Comparison of ENCODE assay signal across 8 mouse cellular contexts in the genomic region with DNA sequence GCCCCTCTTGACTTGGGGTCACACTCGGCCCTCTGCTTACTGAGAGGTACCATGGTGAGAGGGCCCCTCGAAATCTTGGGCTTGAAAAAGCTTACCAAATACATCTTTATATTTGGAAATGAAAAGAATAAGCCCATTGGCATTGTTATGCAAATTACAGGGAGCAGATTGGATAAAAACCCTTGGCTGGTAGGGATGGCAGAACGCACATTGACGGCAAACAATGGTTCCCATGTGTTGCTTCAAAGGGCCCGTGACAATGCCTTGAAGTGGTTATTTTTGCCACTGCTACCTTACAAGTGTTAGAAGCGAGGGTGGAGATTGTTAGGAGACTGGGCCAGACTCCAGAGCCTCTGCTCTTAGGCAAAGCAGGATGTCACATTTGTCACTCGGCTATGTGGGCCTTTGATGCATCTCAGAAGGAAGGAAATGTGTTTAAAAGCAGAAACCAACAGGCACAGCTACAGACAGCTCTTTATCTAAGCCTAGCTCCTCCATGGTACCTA.
DNase-seq lines count a peak whose midpoint lies in the region; ATAC-seq lines count a peak whose summit lies in the region.

No protein-coding gene starts in this region.

- no peak overlapping the region for H3K4me3 ChIP-seq in hindbrain, embryonic 10.5 days

- WGBS in hindbrain, embryonic 10.5 days, result 26% methylated on average over 7 of the region's 7 CpGs

- peaks cover 33% of the 10 kb centered on the region for H3K4me1 ChIP-seq in hindbrain, embryonic 10.5 days (replicated peaks)

- H3K27ac ChIP-seq in hindbrain, embryonic 10.5 days, result peak overlapping the region; percentile 83

- no peak for ATAC-seq in activated CD4-positive, CD25-positive, alpha-beta regulatory T cell, adult 4 months

- no peaks in the 10 kb centered on the region for H3K36me3 ChIP-seq in hindbrain, embryonic 10.5 days

- DNase-seq in adrenal gland, adult 2 months, result peak; percentile 31
- no peak for DNase-seq in adrenal gland, adult 18-20 months (ENCODE audit: low spot score in 2 of 2)
- peak; percentile 39 for DNase-seq in embryo, embryonic 11 days
- DNase-seq in hindbrain, embryonic 10.5 days (ENCODE audit: low spot score), result peak; percentile 38
- DNase-seq in lung, postnatal 36 days, result peak; percentile 75
- peak; percentile 29 to 46 for DNase-seq in thymus, postnatal 36 days
- no peak for DNase-seq in gastrocnemius, postnatal 25 days

- H3K27me3 ChIP-seq in hindbrain, embryonic 10.5 days (ENCODE audit: insufficient read depth, poor library complexity, severe bottlenecking), result no peaks in the 10 kb centered on the region

- H3K9me3 ChIP-seq in hindbrain, embryonic 10.5 days, result no peaks in the 10 kb centered on the region

Comparison
In these comparisons a context has a peak if more than half of its experiments do, and no peak if none do; other contexts are left out.
1. DNase-seq: peak in adrenal gland, adult 2 months (single experiment), embryo, embryonic 11 days (single experiment), hindbrain, embryonic 10.5 days (single experiment), lung, postnatal 36 days (single experiment) and thymus, postnatal 36 days (2 of 2); none in adrenal gland, adult 18-20 months (0 of 2) and gastrocnemius, postnatal 25 days (single experiment).